22 mouse cellular contexts compared by ENCODE assay signal in genomic region chr14:62249251-62249650, GRCm38 (mm10). TPM values are rescaled to one million over a fixed set of nuclear protein-coding genes. Genes with fewer than 3 reads are reported as not detected.
"Had no signal": no experiment of that assay in that cellular context is flagged by ENCODE, and none has a peak within 500 bp of the region (broad histone marks: within the 10 kb centered on the region; RNA-seq: fewer than 3 reads in every experiment).

No protein-coding gene starts in this region.

- H3K9me3 ChIP-seq: liver, embryonic 15.5 days; lung, embryonic 15.5 days; midbrain, embryonic 10.5 days; midbrain, embryonic 12.5 days; neural tube, embryonic 13.5 days; neural tube, embryonic 15.5 days; stomach, embryonic 15.5 days had no signal

- H3K4me3 ChIP-seq: liver, embryonic 15.5 days; lung, embryonic 15.5 days; midbrain, embryonic 10.5 days; midbrain, embryonic 12.5 days; myocyte; neural tube, embryonic 13.5 days; neural tube, embryonic 15.5 days; stomach, embryonic 15.5 days had no signal

- H3K4me2 ChIP-seq: liver, embryonic 15.5 days; lung, embryonic 15.5 days; midbrain, embryonic 12.5 days; neural tube, embryonic 13.5 days; neural tube, embryonic 15.5 days; stomach, embryonic 15.5 days had no signal

- H3K27ac ChIP-seq: liver, embryonic 15.5 days; lung, embryonic 15.5 days; midbrain, embryonic 10.5 days; midbrain, embryonic 12.5 days; neural tube, embryonic 13.5 days; neural tube, embryonic 15.5 days; stomach, embryonic 15.5 days; stomach, postnatal 0 days had no signal

- H3K4me1 ChIP-seq: liver, embryonic 15.5 days; midbrain, embryonic 12.5 days; neural tube, embryonic 13.5 days; neural tube, embryonic 15.5 days; stomach, embryonic 15.5 days had no signal

- ATAC-seq: lung, postnatal 0 days; midbrain, embryonic 16.5 days had no signal

- DNase-seq: lung, adult 2 months; lung, postnatal 14 days; midbrain, embryonic 14.5 days; retina, postnatal 1 day; right cerebral cortex, adult 18-20 months; right cerebral cortex, postnatal 25 days; right cerebral cortex, postnatal 4 days; thymus, adult 2 months; thymus, postnatal 25 days; thymus, postnatal 4 days had no signal

- H3K9ac ChIP-seq: liver, embryonic 15.5 days; lung, embryonic 15.5 days; midbrain, embryonic 12.5 days; neural tube, embryonic 13.5 days; neural tube, embryonic 15.5 days; stomach, embryonic 15.5 days had no signal

- H3K36me3 ChIP-seq: liver, embryonic 15.5 days; lung, embryonic 15.5 days; midbrain, embryonic 10.5 days; midbrain, embryonic 12.5 days; neural tube, embryonic 13.5 days; neural tube, embryonic 15.5 days; stomach, embryonic 15.5 days had no signal

- H3K27me3 ChIP-seq: liver, embryonic 15.5 days; lung, embryonic 15.5 days; midbrain, embryonic 12.5 days; neural tube, embryonic 13.5 days; neural tube, embryonic 15.5 days; stomach, embryonic 15.5 days had no signal

RNA-seq across cellular contexts. Expression of gene Dleu7, which starts 43.6 kb away (rescaled TPM):
- total RNA-seq: megakaryocyte, adult 5-6 weeks had no signal
- polyA plus RNA-seq: lung, adult 2 months had no signal
